Mouse (Mus musculus): Measurements from ENCODE around the gene Tmprss6. TPM values are rescaled to one million over a fixed set of nuclear protein-coding genes. Genes with fewer than 3 reads are reported as not detected.

The Tmprss6 gene
- polyA plus RNA-seq, 1 experiment from 2014 or later, result 0.51 TPM

DNA sequence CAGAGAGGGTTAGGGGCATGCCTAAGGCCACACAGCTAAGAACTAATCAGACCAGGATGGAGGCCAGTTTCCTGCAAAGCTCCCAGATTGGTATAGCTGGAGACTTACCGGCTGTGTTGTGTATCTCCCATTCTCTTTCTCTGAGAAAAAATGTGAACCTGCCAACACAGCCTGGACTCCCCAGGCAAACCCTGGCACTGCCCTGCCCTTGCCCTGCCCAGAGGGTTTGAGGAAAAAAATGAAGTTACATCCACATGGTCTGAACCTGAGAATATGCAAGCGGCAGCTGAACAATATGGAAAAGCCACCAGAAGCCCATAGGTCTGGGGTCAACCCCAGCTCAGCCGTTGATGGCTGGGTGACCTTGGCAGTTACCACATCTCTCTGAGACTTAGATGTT is 20.8 kb upstream of the Tmprss6 start:
- H3K4me2 ChIP-seq (ENCODE audit: low read length), result no peak overlapping the region
- ATAC-seq, result no peak
- no peaks in the 10 kb centered on the region for H3K9me3 ChIP-seq (ENCODE audit: control insufficient read depth, low read length)
- H3K4me3 ChIP-seq (ENCODE audit: low read length), result no peak overlapping the region
- no peaks in the 10 kb centered on the region for H3K27me3 ChIP-seq (replicated peaks; ENCODE audit: control insufficient read depth, insufficient read depth, low read length)
- WGBS, result 79% methylated on average over 3 of the region's 3 CpGs
- H3K36me3 ChIP-seq (ENCODE audit: control insufficient read depth, insufficient read depth, low read length), result no peaks in the 10 kb centered on the region
- H3K27ac ChIP-seq (ENCODE audit: low read depth, low read length), result no peak overlapping the region
- H3K4me1 ChIP-seq (ENCODE audit: control insufficient read depth, insufficient read depth, low read depth, low read length), result no peaks in the 10 kb centered on the region
- no peak overlapping the region for H3K9ac ChIP-seq (ENCODE audit: low read depth, low read length)

DNA sequence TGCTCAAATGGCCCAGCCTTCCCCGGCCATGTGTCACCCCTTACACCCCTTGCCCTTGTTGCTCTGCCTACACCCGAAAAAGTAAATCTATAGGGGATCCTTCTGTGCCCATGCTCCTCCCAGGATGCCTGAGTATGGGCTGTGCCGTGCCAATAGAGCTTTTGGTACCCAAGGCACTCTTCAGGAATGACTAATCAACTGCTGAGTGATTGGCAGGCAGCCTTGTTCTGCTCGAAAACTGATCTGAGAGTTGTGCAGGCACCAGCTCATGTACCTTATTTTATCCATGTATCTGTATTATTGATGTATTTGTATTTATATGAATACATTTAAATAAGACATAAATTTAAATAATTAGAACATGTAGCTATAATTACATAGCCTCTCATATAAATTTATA is 18.6 kb upstream of the Tmprss6 start:
- no peaks in the 10 kb centered on the region for H3K27me3 ChIP-seq (replicated peaks; ENCODE audit: control insufficient read depth, insufficient read depth, low read length)
- WGBS, result 62% methylated on average over 4 of the region's 4 CpGs
- no peaks in the 10 kb centered on the region for H3K36me3 ChIP-seq (ENCODE audit: control insufficient read depth, insufficient read depth, low read length)
- H3K4me1 ChIP-seq (ENCODE audit: control insufficient read depth, insufficient read depth, low read depth, low read length), result no peaks in the 10 kb centered on the region
- no peaks in the 10 kb centered on the region for H3K9me3 ChIP-seq (ENCODE audit: control insufficient read depth, low read length)
- no peak overlapping the region for H3K9ac ChIP-seq (ENCODE audit: low read depth, low read length)
- H3K27ac ChIP-seq (ENCODE audit: low read depth, low read length), result no peak overlapping the region
- H3K4me3 ChIP-seq (ENCODE audit: low read length), result no peak overlapping the region
- no peak overlapping the region for H3K4me2 ChIP-seq (ENCODE audit: low read length)
- no peak for ATAC-seq

DNA sequence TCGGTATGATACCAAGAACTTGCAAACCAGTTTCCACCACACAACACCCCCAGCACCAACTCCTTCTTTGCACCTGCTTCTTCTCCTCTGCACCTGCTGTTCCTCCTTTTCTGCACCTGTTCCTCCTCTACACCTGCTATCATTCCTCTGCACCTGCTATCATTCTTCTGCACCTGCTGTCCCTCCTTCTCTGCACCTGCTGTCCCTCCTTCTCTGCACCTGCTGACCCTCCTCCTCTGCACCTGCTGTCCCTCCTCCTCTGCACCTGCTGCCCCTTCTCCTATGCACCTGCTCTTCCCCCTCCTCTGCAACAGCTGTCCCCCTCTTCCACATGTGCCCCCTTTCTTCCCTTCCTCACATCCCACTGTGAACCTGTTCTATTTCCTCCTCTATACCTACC is 18.1 kb upstream of the Tmprss6 start:
- H3K4me3 ChIP-seq (ENCODE audit: low read length), result no peak overlapping the region
- no peak overlapping the region for H3K27ac ChIP-seq (ENCODE audit: low read depth, low read length)
- whole genome bisulfite sequencing, result 93% methylated on average over 1 of the region's 1 CpGs
- no peaks in the 10 kb centered on the region for H3K27me3 ChIP-seq (replicated peaks; ENCODE audit: control insufficient read depth, insufficient read depth, low read length)
- H3K9ac ChIP-seq (ENCODE audit: low read depth, low read length), result no peak overlapping the region
- H3K4me2 ChIP-seq (ENCODE audit: low read length), result no peak overlapping the region
- H3K4me1 ChIP-seq (ENCODE audit: control insufficient read depth, insufficient read depth, low read depth, low read length), result no peaks in the 10 kb centered on the region
- ATAC-seq, result no peak
- H3K9me3 ChIP-seq (ENCODE audit: control insufficient read depth, low read length), result no peaks in the 10 kb centered on the region
- H3K36me3 ChIP-seq (ENCODE audit: control insufficient read depth, insufficient read depth, low read length), result no peaks in the 10 kb centered on the region

DNA sequence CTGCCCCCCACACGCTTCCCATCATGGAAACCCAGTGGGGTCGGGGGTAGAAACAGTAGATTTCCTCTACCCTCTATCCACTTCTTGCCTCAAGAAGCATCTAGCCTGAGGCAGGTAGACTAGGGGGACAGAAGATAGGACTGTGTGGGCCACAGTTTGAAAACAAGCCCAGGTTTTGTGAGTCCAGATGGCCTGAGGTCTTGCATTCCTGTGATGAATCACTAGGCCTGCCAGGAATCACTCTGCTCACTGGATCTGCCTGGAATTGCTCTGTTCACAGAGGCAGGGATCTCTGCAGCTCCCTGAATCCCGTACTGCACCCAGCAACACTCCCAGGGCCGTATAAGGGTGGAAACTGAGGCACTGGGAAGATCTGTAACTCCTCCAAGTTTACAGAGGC is 14.9 kb upstream of the Tmprss6 start:
- 79% methylated on average over 4 of the region's 4 CpGs for WGBS
- Histone ChIP-seq H3K27ac (ENCODE audit: low read depth, low read length) (no peak overlapping the region), H3K4me2 (ENCODE audit: low read length) (no peak overlapping the region), H3K27me3 (replicated peaks; ENCODE audit: control insufficient read depth, insufficient read depth, low read length) (no peaks in the 10 kb centered on the region), H3K9ac (ENCODE audit: low read depth, low read length) (no peak overlapping the region), H3K36me3 (ENCODE audit: control insufficient read depth, insufficient read depth, low read length) (no peaks in the 10 kb centered on the region), H3K4me3 (ENCODE audit: low read length) (no peak overlapping the region), H3K4me1 (ENCODE audit: control insufficient read depth, insufficient read depth, low read depth, low read length) (no peaks in the 10 kb centered on the region), H3K9me3 (ENCODE audit: control insufficient read depth, low read length) (no peaks in the 10 kb centered on the region)
- ATAC-seq, result no peak

DNA sequence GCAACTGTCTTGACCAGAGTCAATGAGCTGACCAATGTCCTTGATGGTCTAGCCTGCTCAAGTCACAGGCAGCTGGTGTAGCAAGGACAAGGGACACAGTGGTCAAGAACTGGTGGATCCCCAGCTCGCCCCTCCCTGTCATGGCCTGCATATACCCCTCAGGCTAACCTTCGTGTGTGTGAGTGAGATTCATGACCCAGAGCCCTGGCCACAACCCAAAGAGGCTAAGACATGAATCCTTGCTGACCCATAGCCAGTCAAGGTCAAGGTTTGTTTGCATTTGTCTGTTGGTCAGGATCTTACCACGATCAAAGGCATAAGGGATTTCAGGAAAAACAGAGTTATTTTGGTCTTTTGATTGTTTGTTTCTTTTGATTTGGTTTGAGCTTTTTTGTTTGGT is 14.1 kb upstream of the Tmprss6 start:
- no peaks in the 10 kb centered on the region for H3K27me3 ChIP-seq (replicated peaks; ENCODE audit: control insufficient read depth, insufficient read depth, low read length)
- ATAC-seq, result no peak
- WGBS, result 81% methylated on average over 3 of the region's 3 CpGs
- H3K36me3 ChIP-seq (ENCODE audit: control insufficient read depth, insufficient read depth, low read length), result no peaks in the 10 kb centered on the region
- H3K9me3 ChIP-seq (ENCODE audit: control insufficient read depth, low read length), result no peaks in the 10 kb centered on the region
- no peak overlapping the region for H3K9ac ChIP-seq (ENCODE audit: low read depth, low read length)
- no peak overlapping the region for H3K27ac ChIP-seq (ENCODE audit: low read depth, low read length)
- no peaks in the 10 kb centered on the region for H3K4me1 ChIP-seq (ENCODE audit: control insufficient read depth, insufficient read depth, low read depth, low read length)
- H3K4me2 ChIP-seq (ENCODE audit: low read length), result no peak overlapping the region
- H3K4me3 ChIP-seq (ENCODE audit: low read length), result no peak overlapping the region

DNA sequence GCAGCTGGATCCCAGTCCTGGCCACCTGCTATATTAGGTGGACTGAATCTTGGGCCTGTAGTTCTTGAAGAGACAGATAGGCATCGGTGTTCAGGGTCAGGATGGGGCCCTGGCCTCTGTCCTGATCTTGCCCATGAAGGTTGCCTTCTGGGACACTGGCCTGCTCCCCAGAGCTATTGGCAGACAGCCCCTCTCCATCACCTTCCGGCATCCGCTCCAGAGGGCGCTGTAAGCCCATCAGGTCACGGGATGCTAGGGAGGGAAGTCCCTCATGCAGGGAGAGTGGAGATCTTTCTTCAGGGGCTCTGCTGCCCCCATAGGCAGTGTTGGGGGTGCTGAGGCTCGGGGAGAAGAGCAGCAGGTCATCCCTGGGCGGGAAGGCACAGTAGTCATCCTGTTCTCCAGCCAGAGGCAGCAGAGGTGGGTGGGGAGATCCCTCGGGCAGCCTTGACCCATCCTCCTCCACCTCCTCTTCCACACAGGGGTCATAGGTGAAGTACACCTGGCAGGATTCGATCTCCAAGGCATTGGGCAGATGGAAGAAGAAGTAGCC is 13.1 kb upstream of the Tmprss6 start:
- H3K27me3 ChIP-seq (replicated peaks; ENCODE audit: control insufficient read depth, insufficient read depth, low read length), result no peaks in the 10 kb centered on the region
- H3K4me1 ChIP-seq (ENCODE audit: control insufficient read depth, insufficient read depth, low read depth, low read length), result no peaks in the 10 kb centered on the region
- H3K9me3 ChIP-seq (ENCODE audit: control insufficient read depth, low read length), result no peaks in the 10 kb centered on the region
- WGBS, result 53% methylated on average over 9 of the region's 9 CpGs
- ATAC-seq, result no peak
- H3K4me3 ChIP-seq (ENCODE audit: low read length), result no peak overlapping the region
- no peak overlapping the region for H3K9ac ChIP-seq (ENCODE audit: low read depth, low read length)
- H3K27ac ChIP-seq (ENCODE audit: low read depth, low read length), result no peak overlapping the region
- H3K36me3 ChIP-seq (ENCODE audit: control insufficient read depth, insufficient read depth, low read length), result no peaks in the 10 kb centered on the region
- no peak overlapping the region for H3K4me2 ChIP-seq (ENCODE audit: low read length)

DNA sequence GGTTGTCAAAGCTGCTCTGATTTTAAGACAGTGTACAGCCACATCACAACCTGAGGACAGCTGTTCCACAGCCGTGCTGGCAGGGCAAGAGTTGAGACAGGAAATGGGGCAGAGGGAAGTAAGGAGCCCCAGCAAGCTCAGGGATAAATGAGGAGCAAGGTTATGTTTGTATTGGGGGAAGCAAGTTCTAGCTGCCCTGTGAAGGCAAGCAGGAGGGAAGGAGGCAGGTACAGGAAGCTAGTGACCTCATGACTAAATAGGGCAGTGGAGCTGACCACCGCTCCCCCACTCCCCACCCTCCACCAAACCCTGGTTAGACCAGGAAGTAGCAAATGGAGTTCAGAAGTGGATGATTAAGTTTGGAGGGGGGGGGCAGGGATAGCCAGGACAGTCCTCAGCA is 12.6 kb upstream of the Tmprss6 start:
- Histone ChIP-seq H3K27ac (ENCODE audit: low read depth, low read length) (no peak overlapping the region), H3K36me3 (ENCODE audit: control insufficient read depth, insufficient read depth, low read length) (no peaks in the 10 kb centered on the region), H3K27me3 (replicated peaks; ENCODE audit: control insufficient read depth, insufficient read depth, low read length) (no peaks in the 10 kb centered on the region), H3K4me1 (ENCODE audit: control insufficient read depth, insufficient read depth, low read depth, low read length) (no peaks in the 10 kb centered on the region), H3K4me3 (ENCODE audit: low read length) (no peak overlapping the region), H3K9me3 (ENCODE audit: control insufficient read depth, low read length) (no peaks in the 10 kb centered on the region), H3K4me2 (ENCODE audit: low read length) (no peak overlapping the region), H3K9ac (ENCODE audit: low read depth, low read length) (no peak overlapping the region)
- 68% methylated on average over 2 of the region's 2 CpGs for WGBS
- no peak for ATAC-seq

DNA sequence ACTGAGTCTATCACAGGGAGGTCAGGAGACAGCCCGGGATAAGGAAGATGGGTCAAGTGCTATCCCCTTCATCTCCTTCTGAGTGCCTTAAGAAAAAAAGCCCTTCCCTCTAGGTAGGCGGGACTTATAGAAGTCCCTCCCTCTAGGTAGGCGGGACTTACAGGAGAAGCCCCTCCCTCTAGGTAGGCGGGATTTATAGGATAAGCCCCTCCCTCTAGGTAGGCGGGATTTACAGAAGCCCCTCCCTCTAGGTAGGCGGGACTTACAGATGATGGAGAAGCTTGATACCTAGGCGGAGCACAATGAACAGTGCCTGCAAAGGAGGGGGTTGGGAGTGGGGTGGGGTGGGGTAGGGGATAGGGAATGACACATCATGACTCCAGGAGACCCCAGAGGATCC is 11.7 kb upstream of the Tmprss6 start:
- no peak overlapping the region for H3K27ac ChIP-seq (ENCODE audit: low read depth, low read length)
- H3K36me3 ChIP-seq (ENCODE audit: control insufficient read depth, insufficient read depth, low read length), result no peaks in the 10 kb centered on the region
- H3K27me3 ChIP-seq (replicated peaks; ENCODE audit: control insufficient read depth, insufficient read depth, low read length), result no peaks in the 10 kb centered on the region
- H3K4me2 ChIP-seq (ENCODE audit: low read length), result no peak overlapping the region
- no peaks in the 10 kb centered on the region for H3K4me1 ChIP-seq (ENCODE audit: control insufficient read depth, insufficient read depth, low read depth, low read length)
- H3K4me3 ChIP-seq (ENCODE audit: low read length), result no peak overlapping the region
- 80% methylated on average over 7 of the region's 7 CpGs for WGBS
- H3K9me3 ChIP-seq (ENCODE audit: control insufficient read depth, low read length), result no peaks in the 10 kb centered on the region
- no peak for ATAC-seq
- no peak overlapping the region for H3K9ac ChIP-seq (ENCODE audit: low read depth, low read length)

DNA sequence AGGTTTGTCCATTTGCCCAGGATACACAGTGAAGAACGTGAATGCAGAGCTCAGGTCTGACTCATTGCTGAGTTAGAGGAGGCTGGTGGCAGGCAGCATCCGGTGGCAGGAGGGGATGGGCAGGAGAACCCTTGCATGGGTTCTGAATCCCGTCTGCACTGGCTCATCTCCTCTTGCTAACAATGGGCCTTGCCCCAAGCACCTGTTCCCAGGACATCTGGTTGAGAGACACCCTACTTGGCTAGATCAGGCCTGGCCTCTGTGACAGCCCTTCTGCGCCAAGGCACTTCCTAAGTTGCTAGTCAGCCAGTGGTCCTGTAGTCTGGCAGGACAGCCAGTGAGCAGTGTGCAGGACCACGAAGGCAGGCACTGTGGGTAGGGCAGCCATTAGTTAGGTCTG is 11.0 kb upstream of the Tmprss6 start:
- no peak for ATAC-seq
- H3K4me1 ChIP-seq (ENCODE audit: control insufficient read depth, insufficient read depth, low read depth, low read length), result no peaks in the 10 kb centered on the region
- WGBS, result 82% methylated on average over 5 of the region's 5 CpGs
- H3K4me2 ChIP-seq (ENCODE audit: low read length), result no peak overlapping the region
- no peak overlapping the region for H3K27ac ChIP-seq (ENCODE audit: low read depth, low read length)
- H3K9ac ChIP-seq (ENCODE audit: low read depth, low read length), result no peak overlapping the region
- no peak overlapping the region for H3K4me3 ChIP-seq (ENCODE audit: low read length)
- no peaks in the 10 kb centered on the region for H3K27me3 ChIP-seq (replicated peaks; ENCODE audit: control insufficient read depth, insufficient read depth, low read length)
- H3K36me3 ChIP-seq (ENCODE audit: control insufficient read depth, insufficient read depth, low read length), result no peaks in the 10 kb centered on the region
- no peaks in the 10 kb centered on the region for H3K9me3 ChIP-seq (ENCODE audit: control insufficient read depth, low read length)

DNA sequence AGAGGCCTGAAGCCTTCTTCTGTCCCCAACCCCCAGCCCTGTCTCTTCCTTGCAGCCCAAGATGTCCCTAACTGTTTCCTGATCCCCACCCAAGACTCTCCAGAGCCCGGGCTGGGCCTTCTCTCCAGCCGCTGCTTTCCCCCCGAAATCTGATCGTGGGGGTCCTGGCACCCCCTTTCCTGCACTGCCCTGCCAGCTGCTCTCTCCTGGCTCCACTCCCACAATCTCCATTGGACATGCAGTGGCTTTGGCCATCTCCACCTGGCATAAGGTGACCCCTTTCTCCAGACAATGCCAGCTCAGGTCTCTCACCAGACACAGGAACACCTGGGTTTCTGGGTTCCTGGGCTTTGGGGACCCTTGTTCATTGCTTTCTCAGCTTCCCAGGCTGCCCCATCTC is 9.6 kb upstream of the Tmprss6 start:
- WGBS, result 93% methylated on average over 4 of the region's 4 CpGs
- H3K4me1 ChIP-seq (ENCODE audit: control insufficient read depth, insufficient read depth, low read depth, low read length), result no peaks in the 10 kb centered on the region
- H3K4me3 ChIP-seq (ENCODE audit: low read length), result no peak overlapping the region
- no peaks in the 10 kb centered on the region for H3K27me3 ChIP-seq (replicated peaks; ENCODE audit: control insufficient read depth, insufficient read depth, low read length)
- H3K9me3 ChIP-seq (ENCODE audit: control insufficient read depth, low read length), result no peaks in the 10 kb centered on the region
- no peak overlapping the region for H3K9ac ChIP-seq (ENCODE audit: low read depth, low read length)
- no peak overlapping the region for H3K27ac ChIP-seq (ENCODE audit: low read depth, low read length)
- no peak for ATAC-seq
- H3K36me3 ChIP-seq (ENCODE audit: control insufficient read depth, insufficient read depth, low read length), result no peaks in the 10 kb centered on the region
- H3K4me2 ChIP-seq (ENCODE audit: low read length), result no peak overlapping the region
